Mouse (Mus musculus): Measurements from ENCODE around the gene Pkdrej. TPM values are rescaled to one million over a fixed set of nuclear protein-coding genes. Genes with fewer than 3 reads are reported as not detected.

The Pkdrej gene
- polyA plus RNA-seq, 1 experiment from 2014 or later = 0.05 TPM

- DNase-seq (ENCODE audit: low spot score) (no peak), ATAC-seq (no peak)
- 82% methylated on average over 4 of the region's 4 CpGs for WGBS
- Histone ChIP-seq H3K27ac (ENCODE audit: low read depth, low read length) (no peak overlapping the region), H3K4me1 (ENCODE audit: control insufficient read depth, insufficient read depth, low read length) (no peaks in the 10 kb centered on the region; the same call in 1 of the 2 replicates), H3K4me3 (ENCODE audit: low read depth, low read length) (no peak overlapping the region), H3K4me2 (ENCODE audit: low read length) (no peak overlapping the region), H3K27me3 (replicated peaks; ENCODE audit: control insufficient read depth, insufficient read depth, low read length) (no peaks in the 10 kb centered on the region), H3K36me3 (ENCODE audit: control insufficient read depth, insufficient read depth, low read length) (no peaks in the 10 kb centered on the region), H3K9me3 (replicated peaks; ENCODE audit: control insufficient read depth, low read length) (no peaks in the 10 kb centered on the region), H3K9ac (ENCODE audit: low read length) (no peak overlapping the region)
These were observed 14.6 kb downstream of the Pkdrej start for GRCm38 (mm10) chr15:85806886-85807285.

DNA sequence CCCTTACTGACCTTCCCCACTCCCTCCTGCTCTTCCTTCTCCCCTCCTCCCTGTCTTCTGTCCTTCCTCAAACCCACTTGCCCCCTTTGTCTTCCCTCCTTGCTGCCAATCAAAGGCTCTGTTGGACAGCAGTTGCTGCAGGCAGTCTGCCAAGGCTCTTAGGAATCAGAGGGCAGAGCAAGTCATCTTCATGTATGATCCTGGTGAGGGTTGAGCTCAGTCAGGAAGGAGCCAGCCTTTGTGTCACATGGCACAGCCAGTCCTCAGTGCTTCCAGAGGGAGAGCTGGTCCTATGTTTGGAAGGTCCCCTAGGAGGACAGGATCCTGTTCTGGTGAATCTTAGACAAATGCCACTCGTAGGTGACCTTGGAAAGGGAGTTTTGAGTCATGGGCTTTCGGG, 18.6 kb downstream of the Pkdrej start:
- H3K9ac ChIP-seq (ENCODE audit: low read length) = no peak overlapping the region
- no peak overlapping the region for H3K4me2 ChIP-seq (ENCODE audit: low read length)
- no peaks in the 10 kb centered on the region for H3K9me3 ChIP-seq (replicated peaks; ENCODE audit: control insufficient read depth, low read length)
- ATAC-seq (no peak), DNase-seq (ENCODE audit: low spot score) (peak; percentile 16)
- no peaks in the 10 kb centered on the region for H3K27me3 ChIP-seq (replicated peaks; ENCODE audit: control insufficient read depth, insufficient read depth, low read length)
- H3K36me3 ChIP-seq (ENCODE audit: control insufficient read depth, insufficient read depth, low read length) = no peaks in the 10 kb centered on the region
- 76% methylated on average over 2 of the region's 2 CpGs for WGBS
- no peak overlapping the region for H3K27ac ChIP-seq (ENCODE audit: low read depth, low read length)
- H3K4me1 ChIP-seq (ENCODE audit: control insufficient read depth, insufficient read depth, low read length) = no peaks in the 10 kb centered on the region
- no peak overlapping the region for H3K4me3 ChIP-seq (ENCODE audit: low read depth, low read length)

DNA sequence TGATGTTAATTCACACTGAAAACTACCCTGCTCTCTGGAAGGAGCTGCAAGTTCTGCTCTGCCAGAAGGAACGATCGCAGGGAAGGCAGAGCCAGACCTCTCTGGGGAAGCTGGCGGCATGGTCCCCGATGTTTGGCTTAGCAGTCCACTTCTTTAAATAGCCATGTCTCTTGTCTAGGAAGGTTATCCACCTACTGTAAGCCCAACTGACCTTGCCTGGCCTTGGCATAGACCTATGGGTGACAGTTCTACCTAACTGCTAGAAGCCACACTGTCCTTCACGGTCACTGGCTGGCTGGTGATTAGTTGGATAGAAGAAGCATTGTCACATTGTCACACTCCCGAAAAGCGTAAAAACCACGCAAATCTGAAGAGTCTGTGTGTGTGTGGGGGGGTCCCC, 22.9 kb downstream of the Pkdrej start:
- Histone ChIP-seq H3K4me2 (ENCODE audit: low read length) (no peak overlapping the region), H3K9ac (ENCODE audit: low read length) (no peak overlapping the region), H3K4me3 (ENCODE audit: low read depth, low read length) (no peak overlapping the region), H3K4me1 (ENCODE audit: control insufficient read depth, insufficient read depth, low read length) (no peaks in the 10 kb centered on the region), H3K27ac (ENCODE audit: low read depth, low read length) (no peak overlapping the region), H3K27me3 (replicated peaks; ENCODE audit: control insufficient read depth, insufficient read depth, low read length) (no peaks in the 10 kb centered on the region), H3K9me3 (replicated peaks; ENCODE audit: control insufficient read depth, low read length) (no peaks in the 10 kb centered on the region), H3K36me3 (ENCODE audit: control insufficient read depth, insufficient read depth, low read length) (no peaks in the 10 kb centered on the region)
- ATAC-seq (no peak), DNase-seq (ENCODE audit: low spot score) (no peak)
- WGBS = 95% methylated on average over 8 of the region's 8 CpGs

DNA sequence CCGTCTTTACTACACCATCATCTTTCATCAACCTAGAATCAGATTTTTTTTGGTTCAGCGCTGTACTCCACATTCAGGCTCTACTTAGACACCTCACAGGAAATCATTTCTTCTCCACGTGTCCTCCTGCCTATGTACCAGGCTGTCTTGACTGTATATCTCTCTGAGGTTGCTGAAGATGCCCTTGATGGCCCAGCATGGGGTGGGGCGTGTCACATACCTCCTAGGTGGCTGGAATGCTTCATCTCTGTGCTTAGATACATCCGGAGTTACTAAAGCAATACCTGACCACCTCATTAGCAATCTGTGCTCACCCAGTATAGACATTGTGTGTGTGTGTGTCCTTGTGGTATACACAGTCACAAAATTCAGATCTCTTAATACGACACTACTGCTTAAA, 26.0 kb downstream of the Pkdrej start:
- Histone ChIP-seq H3K4me3 (ENCODE audit: low read depth, low read length) (no peak overlapping the region), H3K27ac (ENCODE audit: low read depth, low read length) (no peak overlapping the region), H3K4me2 (ENCODE audit: low read length) (no peak overlapping the region), H3K9me3 (replicated peaks; ENCODE audit: control insufficient read depth, low read length) (no peaks in the 10 kb centered on the region), H3K9ac (ENCODE audit: low read length) (no peak overlapping the region), H3K4me1 (ENCODE audit: control insufficient read depth, insufficient read depth, low read length) (no peaks in the 10 kb centered on the region), H3K27me3 (replicated peaks; ENCODE audit: control insufficient read depth, insufficient read depth, low read length) (no peaks in the 10 kb centered on the region), H3K36me3 (ENCODE audit: control insufficient read depth, insufficient read depth, low read length) (no peaks in the 10 kb centered on the region)
- DNase-seq (ENCODE audit: low spot score) (no peak), ATAC-seq (no peak)
- WGBS = 80% methylated on average over 6 of the region's 6 CpGs

DNA sequence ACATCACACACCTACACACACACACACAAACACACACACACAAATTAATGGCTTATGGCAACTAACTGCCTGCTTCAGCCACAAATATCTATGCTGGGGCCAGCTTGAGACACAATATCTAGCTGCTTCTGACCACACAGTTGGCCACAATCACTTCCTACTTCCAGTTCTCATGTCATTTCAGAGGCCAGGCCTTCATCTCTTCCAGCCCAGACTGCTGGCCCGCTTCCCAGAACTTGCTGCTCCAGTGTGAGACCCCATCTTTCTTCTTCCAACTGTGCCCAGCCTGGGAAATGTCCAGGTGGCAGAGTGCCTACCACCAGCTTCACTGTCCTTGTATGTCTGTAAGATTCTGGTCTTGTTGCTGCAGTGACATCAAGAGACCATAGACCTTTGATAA, 28.7 kb downstream of the Pkdrej start:
- no peak overlapping the region for H3K4me3 ChIP-seq (ENCODE audit: low read depth, low read length)
- H3K4me2 ChIP-seq (ENCODE audit: low read length) = no peak overlapping the region
- whole genome bisulfite sequencing = 75% methylated on average over 1 of the region's 1 CpGs
- H3K36me3 ChIP-seq (ENCODE audit: control insufficient read depth, insufficient read depth, low read length) = no peaks in the 10 kb centered on the region
- ATAC-seq (no peak), DNase-seq (ENCODE audit: low spot score) (peak; percentile 31)
- no peaks in the 10 kb centered on the region for H3K9me3 ChIP-seq (replicated peaks; ENCODE audit: control insufficient read depth, low read length)
- no peak overlapping the region for H3K9ac ChIP-seq (ENCODE audit: low read length)
- H3K27ac ChIP-seq (ENCODE audit: low read depth, low read length) = no peak overlapping the region
- H3K27me3 ChIP-seq (replicated peaks; ENCODE audit: control insufficient read depth, insufficient read depth, low read length) = no peaks in the 10 kb centered on the region
- no peaks in the 10 kb centered on the region for H3K4me1 ChIP-seq (ENCODE audit: control insufficient read depth, insufficient read depth, low read length)

GRCm38 (mm10) chr15:85791449-85791848, 30.1 kb downstream of the Pkdrej start:
- ATAC-seq (no peak), DNase-seq (ENCODE audit: low spot score) (no peak)
- Histone ChIP-seq H3K4me1 (ENCODE audit: control insufficient read depth, insufficient read depth, low read length) (no peaks in the 10 kb centered on the region), H3K27me3 (replicated peaks; ENCODE audit: control insufficient read depth, insufficient read depth, low read length) (no peaks in the 10 kb centered on the region), H3K9me3 (replicated peaks; ENCODE audit: control insufficient read depth, low read length) (no peaks in the 10 kb centered on the region), H3K36me3 (ENCODE audit: control insufficient read depth, insufficient read depth, low read length) (no peaks in the 10 kb centered on the region), H3K4me3 (ENCODE audit: low read depth, low read length) (no peak overlapping the region), H3K9ac (ENCODE audit: low read length) (no peak overlapping the region), H3K27ac (ENCODE audit: low read depth, low read length) (no peak overlapping the region), H3K4me2 (ENCODE audit: low read length) (no peak overlapping the region)
- 85% methylated on average over 4 of the region's 4 CpGs for WGBS

DNA sequence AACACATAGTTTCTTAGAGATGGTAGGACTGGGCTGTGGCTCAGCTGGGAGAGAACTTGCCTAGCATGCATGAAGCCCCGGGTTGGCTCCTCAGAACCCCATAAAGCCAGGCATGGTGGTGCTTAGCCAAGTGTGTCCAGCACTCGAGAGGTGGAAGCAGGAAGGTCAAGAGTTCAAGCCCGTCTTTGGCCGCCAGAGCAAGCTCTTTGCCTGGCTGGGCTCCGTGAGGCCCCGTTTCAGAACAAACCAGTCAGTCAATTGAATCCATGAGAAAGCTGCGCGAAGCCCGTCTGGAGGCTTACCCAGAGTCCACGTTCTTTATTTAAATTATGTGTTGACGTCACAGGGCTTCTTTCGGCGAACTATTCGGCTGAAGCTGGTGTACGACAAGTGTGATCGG, 32.9 kb downstream of the Pkdrej start:
- H3K27me3 ChIP-seq (replicated peaks; ENCODE audit: control insufficient read depth, insufficient read depth, low read length) = no peaks in the 10 kb centered on the region
- 0 out of 2 replicates have a peak, but pooled peaks cover under 1% of the 10 kb centered on the region for H3K9me3 ChIP-seq (replicated peaks; ENCODE audit: control insufficient read depth, low read length)
- H3K9ac ChIP-seq (ENCODE audit: low read length) = no peak overlapping the region
- H3K4me2 ChIP-seq (ENCODE audit: low read length) = no peak overlapping the region
- no peak overlapping the region for H3K4me3 ChIP-seq (ENCODE audit: low read depth, low read length)
- no peak for DNase-seq (ENCODE audit: low spot score)
- H3K36me3 ChIP-seq (ENCODE audit: control insufficient read depth, insufficient read depth, low read length) = no peaks in the 10 kb centered on the region
- ATAC-seq = no peak
- WGBS = 82% methylated on average over 16 of the region's 16 CpGs
- H3K27ac ChIP-seq (ENCODE audit: low read depth, low read length) = no peak overlapping the region
- H3K4me1 ChIP-seq (ENCODE audit: control insufficient read depth, insufficient read depth, low read length) = no peaks in the 10 kb centered on the region

DNA sequence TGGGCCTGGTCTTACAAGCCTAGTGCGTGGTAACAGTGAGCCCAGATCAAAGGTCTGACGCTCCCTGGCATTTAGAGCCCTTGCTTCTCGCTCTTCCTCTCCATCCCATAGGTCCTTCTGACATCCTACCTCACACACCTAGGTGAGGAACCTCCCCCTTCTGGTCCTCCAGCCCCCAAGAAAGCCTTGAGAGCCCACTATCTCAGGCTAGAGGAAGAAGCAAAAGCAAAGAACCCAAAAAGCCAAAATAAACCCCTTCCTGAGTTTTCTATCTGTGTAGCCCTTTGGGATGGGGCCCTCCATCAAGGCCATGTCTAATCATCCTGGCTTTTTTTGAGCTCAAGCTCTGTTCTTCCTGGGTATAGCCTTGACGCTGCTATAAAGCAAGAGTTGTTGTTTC, 33.5 kb downstream of the Pkdrej start:
- ATAC-seq = no peak
- no peak overlapping the region for H3K4me3 ChIP-seq (ENCODE audit: low read depth, low read length)
- H3K9ac ChIP-seq (ENCODE audit: low read length) = no peak overlapping the region
- H3K27me3 ChIP-seq (replicated peaks; ENCODE audit: control insufficient read depth, insufficient read depth, low read length) = no peaks in the 10 kb centered on the region
- no peak overlapping the region for H3K27ac ChIP-seq (ENCODE audit: low read depth, low read length)
- WGBS = 90% methylated on average over 4 of the region's 4 CpGs
- no peaks in the 10 kb centered on the region for H3K4me1 ChIP-seq (ENCODE audit: control insufficient read depth, insufficient read depth, low read length)
- H3K36me3 ChIP-seq (ENCODE audit: control insufficient read depth, insufficient read depth, low read length) = no peaks in the 10 kb centered on the region
- no peak overlapping the region for H3K4me2 ChIP-seq (ENCODE audit: low read length)
- H3K9me3 ChIP-seq (replicated peaks; ENCODE audit: control insufficient read depth, low read length) = 0 out of 2 replicates have a peak, but pooled peaks cover 4% of the 10 kb centered on the region
- DNase-seq (ENCODE audit: low spot score) = no peak

- no peaks in the 10 kb centered on the region for H3K27me3 ChIP-seq (replicated peaks; ENCODE audit: control insufficient read depth, insufficient read depth, low read length)
These were observed 34.1 kb downstream of the Pkdrej start for GRCm38 (mm10) chr15:85787482-85787881.

More at GRCm38 (mm10) chr15:85787482-85787881, 34.1 kb downstream of the Pkdrej start:
- H3K4me2 ChIP-seq (ENCODE audit: low read length) = no peak overlapping the region
- H3K4me1 ChIP-seq (ENCODE audit: control insufficient read depth, insufficient read depth, low read length) = no peaks in the 10 kb centered on the region
- no peak overlapping the region for H3K9ac ChIP-seq (ENCODE audit: low read length)
- DNase-seq (ENCODE audit: low spot score) = no peak
- no peaks in the 10 kb centered on the region for H3K36me3 ChIP-seq (ENCODE audit: control insufficient read depth, insufficient read depth, low read length)
- ATAC-seq = no peak
- 0 out of 2 replicates have a peak, but pooled peaks cover 4% of the 10 kb centered on the region for H3K9me3 ChIP-seq (replicated peaks; ENCODE audit: control insufficient read depth, low read length)
- WGBS = 92% methylated on average over 6 of the region's 6 CpGs
- no peak overlapping the region for H3K27ac ChIP-seq (ENCODE audit: low read depth, low read length)
- no peak overlapping the region for H3K4me3 ChIP-seq (ENCODE audit: low read depth, low read length)
